Mouse (Mus musculus): ENCODE measurements around the gene Xrra1. TPM values are rescaled to one million over a fixed set of nuclear protein-coding genes. Genes with fewer than 3 reads are reported as not detected.

The Xrra1 gene
- total and polyA plus RNA-seq, 3 experiments: 0.58 to 1.2 TPM; not detected in 1

DNA sequence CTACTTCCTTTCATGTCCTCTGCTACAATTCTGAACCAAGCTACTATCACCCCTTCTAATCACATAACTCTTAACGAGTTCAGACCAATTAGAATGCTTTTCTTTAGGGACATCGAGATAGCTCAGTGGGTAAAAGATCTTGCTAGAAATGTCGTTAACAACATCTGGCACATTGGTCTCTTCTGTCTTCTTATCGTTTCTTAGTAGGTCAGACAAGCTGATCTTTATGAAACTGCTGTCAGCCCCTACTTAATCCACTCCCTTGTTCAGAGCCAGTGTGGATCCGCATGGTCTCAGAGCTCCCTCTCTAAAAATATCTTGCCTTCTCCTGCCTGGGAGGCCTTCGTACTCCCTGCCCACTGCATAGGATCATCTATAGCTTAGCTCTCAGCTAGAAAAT lies 15.0 kb downstream of the Xrra1 start (continued):
- TF ChIP-seq MAFK (IDR thresholded peaks at IDR 0.05; ENCODE audit: borderline replicate concordance, low read depth, low read length): no peak
- TF ChIP-seq SMC3 (IDR thresholded peaks at IDR 0.05; ENCODE audit: low read depth, low read length): no peak
- peak; percentile 51; the same call in 1 of the 2 replicates for TF ChIP-seq MAZ (IDR thresholded peaks at IDR 0.05; ENCODE audit: low read depth, low read length)
- no peak for TF ChIP-seq BHLHE40 (IDR thresholded peaks at IDR 0.05; ENCODE audit: borderline replicate concordance, low read depth, low read length)
- no peak for TF ChIP-seq KAT2A (conservative IDR thresholded peaks at IDR 0.05; ENCODE audit: low read depth, low read length)
- no peak for TF ChIP-seq MEF2A (IDR thresholded peaks at IDR 0.05; ENCODE audit: extremely low read depth, insufficient replicate concordance, low read depth, low read length, poor library complexity, severe bottlenecking)
- TF ChIP-seq HCFC1 (IDR thresholded peaks at IDR 0.05; ENCODE audit: low read depth, low read length): peak; percentile 57; the same call in 1 of the 2 replicates
- TF ChIP-seq ZC3H11A (IDR thresholded peaks at IDR 0.05; ENCODE audit: low read depth, low read length): no peak
- no peak for TF ChIP-seq POLR2AphosphoS5 (IDR thresholded peaks at IDR 0.05; ENCODE audit: borderline replicate concordance, low read depth, low read length)
- no peak for TF ChIP-seq USF1 (IDR thresholded peaks at IDR 0.05; ENCODE audit: low read depth, low read length)
- TF ChIP-seq CTCF (IDR thresholded peaks at IDR 0.05 in 2 of 3, conservative IDR thresholded peaks at IDR 0.05 in 1 of 3; ENCODE audit: control insufficient read depth in 1 of 3, insufficient read depth in 1 of 3, low read depth in 2 of 3, low read length in 3 of 3, poor library complexity in 1 of 3, severe bottlenecking in 1 of 3): no peak
- TF ChIP-seq TAL1 (IDR thresholded peaks at IDR 0.05; ENCODE audit: low read length): no peak
- TF ChIP-seq GABPA (IDR thresholded peaks at IDR 0.05; ENCODE audit: low read depth, low read length): no peak
- TF ChIP-seq MXI1 (IDR thresholded peaks at IDR 0.05; ENCODE audit: low read depth, low read length): peak; percentile 69
- TF ChIP-seq JUND (IDR thresholded peaks at IDR 0.05; ENCODE audit: low read depth, low read length): no peak
- TF ChIP-seq RAD21 (IDR thresholded peaks at IDR 0.05; ENCODE audit: low read depth, low read length): no peak
- TF ChIP-seq MYC (IDR thresholded peaks at IDR 0.05; ENCODE audit: low read depth, low read length): peak; percentile 70; the same call in 1 of the 2 replicates
- peak; percentile 70 for TF ChIP-seq TCF12 (IDR thresholded peaks at IDR 0.05; ENCODE audit: low read depth, low read length)

DNA sequence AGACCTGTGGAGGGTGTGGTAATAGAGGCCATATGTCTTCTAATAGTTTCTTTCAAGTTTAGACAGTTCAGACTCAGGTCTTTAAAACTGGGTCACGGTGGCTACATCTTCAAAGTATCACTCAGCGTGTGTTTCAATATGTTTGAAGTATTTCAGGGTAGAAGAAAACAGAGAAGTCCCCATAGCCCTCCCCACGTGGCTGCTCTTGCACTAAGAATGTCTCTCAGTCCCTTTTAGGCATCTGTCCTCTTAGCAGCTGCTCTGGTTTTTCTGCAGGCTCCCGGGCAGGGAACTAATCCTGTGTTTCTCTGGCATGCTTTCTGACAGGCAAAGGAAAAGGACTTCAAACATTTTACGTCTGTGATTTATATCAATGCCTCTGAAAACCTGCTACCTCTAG lies 17.0 kb downstream of the Xrra1 start:
- no peak for DNase-seq (ENCODE audit: low read depth, low spot score)
- Histone ChIP-seq H3K27ac (ENCODE audit: control insufficient read depth, low read depth, low read length) (no peak overlapping the region), H3K79me2 (ENCODE audit: control insufficient read depth, insufficient read depth, low read length, poor library complexity) (no peaks in the 10 kb centered on the region), H3K9me3 (replicated peaks; ENCODE audit: insufficient read depth, low read length) (no peaks in the 10 kb centered on the region), H3K27me3 (ENCODE audit: control insufficient read depth in 1 of 2, insufficient read depth in 2 of 2, low read length in 2 of 2) (no peaks in the 10 kb centered on the region), H3K9ac (ENCODE audit: control insufficient read depth, low read depth, low read length, poor library complexity, severe bottlenecking) (no peak overlapping the region), H3K36me3 (ENCODE audit: control insufficient read depth in 1 of 2, insufficient read depth in 2 of 2, low read length in 2 of 2) (peaks cover 0 to 13% of the 10 kb centered on the region in 2 experiments; a peak in 2 of 4 replicates), H3K4me3 (ENCODE audit: control insufficient read depth in 1 of 2, insufficient read depth in 1 of 2, low read depth in 2 of 2, low read length in 2 of 2) (no peak overlapping the region), H3K4me1 (ENCODE audit: control insufficient read depth in 1 of 2, insufficient read depth in 2 of 2, low read length in 2 of 2) (peaks cover 11 to 15% of the 10 kb centered on the region in 2 experiments)
- TF ChIP-seq EP300 (IDR thresholded peaks at IDR 0.05; ENCODE audit: low read depth in 1 of 2, low read length in 2 of 2) (no peak), ZMIZ1 (IDR thresholded peaks at IDR 0.05; ENCODE audit: low read depth, low read length) (no peak), MYB (IDR thresholded peaks at IDR 0.05; ENCODE audit: low read depth, low read length) (no peak), NRF1 (IDR thresholded peaks at IDR 0.05; ENCODE audit: insufficient read depth, low read depth, low read length, poor library complexity, severe bottlenecking) (no peak)

All from MEL (cell line).